Mouse (Mus musculus): ENCODE results near the gene Tas2r138. TPM values are rescaled to one million over a fixed set of nuclear protein-coding genes. Genes with fewer than 3 reads are reported as not detected.
"Not testable (repeated sequence)": the region's sequence is repeated elsewhere in the genome, so short reads cannot be mapped to it uniquely, and the experiment has no call there.

Gene Tas2r138
- polyA plus RNA-seq, 1 experiment from 2014 or later = not detected

- ATAC-seq (replicated peaks; ENCODE audit: low FRiP score, low TSS enrichment, low read depth) = no peak
- H3K4me2 ChIP-seq (ENCODE audit: low read length) = no peak within 1 kb of the TSS
- no peak within 1 kb of the TSS for H3K9ac ChIP-seq (ENCODE audit: low read length)
- DNase-seq (ENCODE audit: low spot score) = no peak
- no peaks in the 10 kb centered on the region for H3K36me3 ChIP-seq (ENCODE audit: control insufficient read depth, insufficient read depth, low read length)
- H3K9me3 ChIP-seq (ENCODE audit: control insufficient read depth, low read length) = no peaks in the 10 kb centered on the region
- WGBS = 77% methylated on average over 8 of the region's 8 CpGs
- no peaks in the 10 kb centered on the region for H3K4me1 ChIP-seq (replicated peaks; ENCODE audit: control insufficient read depth, insufficient read depth, low read length)
- H3K4me3 ChIP-seq (ENCODE audit: low read depth, low read length) = no peak within 1 kb of the TSS
- no peaks in the 10 kb centered on the region for H3K27me3 ChIP-seq (replicated peaks; ENCODE audit: control insufficient read depth, insufficient read depth, low read length)
- no peak within 1 kb of the TSS for H3K27ac ChIP-seq (ENCODE audit: low read depth)
Measured at GRCm38 (mm10) chr6:40628406-40629000, 15.4 kb upstream of the Tas2r138 start, which contains the start of gene Mgam. Gene Mgam (plus strand): TSS chr6:40628831.

DNA sequence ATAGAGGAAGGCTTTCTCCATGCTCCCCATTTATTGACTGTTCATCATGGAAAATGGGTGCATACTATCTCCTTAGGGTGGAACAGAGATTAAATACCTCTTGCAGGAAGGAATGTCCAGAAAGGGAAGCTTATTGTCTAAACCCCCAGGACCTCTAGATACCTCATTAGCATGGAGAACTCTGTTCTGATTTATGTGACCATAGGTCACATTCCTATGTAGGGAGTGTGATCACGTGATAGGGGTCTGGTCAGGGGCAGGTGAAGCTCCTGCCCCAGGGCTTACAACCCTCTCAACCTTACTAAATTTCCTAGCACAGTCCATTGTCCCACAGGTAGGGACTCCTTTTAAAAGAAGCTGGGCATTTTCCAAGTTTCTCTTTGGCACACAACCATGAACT, 13.0 kb upstream of the Tas2r138 start:
- no peaks in the 10 kb centered on the region for H3K27me3 ChIP-seq (replicated peaks; ENCODE audit: control insufficient read depth, insufficient read depth, low read length)
- H3K4me1 ChIP-seq (replicated peaks; ENCODE audit: control insufficient read depth, insufficient read depth, low read length) = no peaks in the 10 kb centered on the region
- DNase-seq (ENCODE audit: low spot score) (no peak), ATAC-seq (replicated peaks; ENCODE audit: low FRiP score, low TSS enrichment, low read depth) (no peak)
- no peak overlapping the region for H3K9ac ChIP-seq (ENCODE audit: low read length)
- WGBS = 45% methylated on average over 1 of the region's 1 CpGs
- H3K27ac ChIP-seq (ENCODE audit: low read depth) = no peak overlapping the region
- H3K4me2 ChIP-seq (ENCODE audit: low read length) = no peak overlapping the region
- no peak overlapping the region for H3K4me3 ChIP-seq (ENCODE audit: low read depth, low read length)
- no peaks in the 10 kb centered on the region for H3K36me3 ChIP-seq (ENCODE audit: control insufficient read depth, insufficient read depth, low read length)
- H3K9me3 ChIP-seq (ENCODE audit: control insufficient read depth, low read length) = no peaks in the 10 kb centered on the region

GRCm38 (mm10) chr6:40617965-40618364, 4.9 kb upstream of the Tas2r138 start:
- peak; percentile 83 for DNase-seq (ENCODE audit: low spot score)
- 0 out of 2 replicates have a peak, but pooled peaks have one; percentile 72 for ATAC-seq (replicated peaks; ENCODE audit: low FRiP score, low TSS enrichment, low read depth)
- no peak overlapping the region for H3K9ac ChIP-seq (ENCODE audit: low read length)

DNA sequence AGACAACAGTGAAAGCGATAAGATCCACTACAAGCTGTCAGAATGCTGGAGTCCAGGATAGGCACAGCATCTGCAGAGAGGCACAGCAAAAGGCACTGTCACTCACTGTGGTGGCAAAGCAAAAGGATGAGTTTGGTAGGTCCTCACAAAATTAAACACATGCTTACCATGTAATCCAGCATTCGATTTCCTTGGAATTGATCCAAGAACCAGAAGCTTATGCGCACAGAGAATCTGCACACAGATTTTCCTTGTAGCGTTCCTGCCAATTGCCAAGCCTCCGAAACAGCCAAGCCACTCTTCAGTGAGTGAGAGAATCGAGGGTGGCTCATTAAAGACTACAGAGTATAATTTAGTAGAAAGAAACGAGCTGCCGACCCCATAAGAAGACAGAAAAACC, 2.9 kb downstream of the Tas2r138 start:
- H3K9ac ChIP-seq (ENCODE audit: low read length) = no peak overlapping the region
- H3K4me1 ChIP-seq (replicated peaks; ENCODE audit: control insufficient read depth, insufficient read depth, low read length) = no peaks in the 10 kb centered on the region
- no peaks in the 10 kb centered on the region for H3K36me3 ChIP-seq (ENCODE audit: control insufficient read depth, insufficient read depth, low read length)
- no peak overlapping the region for H3K27ac ChIP-seq (ENCODE audit: low read depth)
- DNase-seq (ENCODE audit: low spot score) = no peak
- H3K9me3 ChIP-seq (ENCODE audit: control insufficient read depth, low read length) = no peaks in the 10 kb centered on the region
- H3K4me3 ChIP-seq (ENCODE audit: low read depth, low read length) = no peak overlapping the region
- WGBS = 83% methylated on average over 8 of the region's 8 CpGs
- no peaks in the 10 kb centered on the region for H3K27me3 ChIP-seq (replicated peaks; ENCODE audit: control insufficient read depth, insufficient read depth, low read length)
- H3K4me2 ChIP-seq (ENCODE audit: low read length) = no peak overlapping the region
- no peak for ATAC-seq (replicated peaks; ENCODE audit: low FRiP score, low TSS enrichment, low read depth)

More at GRCm38 (mm10) chr6:40617965-40618364, 4.9 kb upstream of the Tas2r138 start:
- Histone ChIP-seq H3K27me3 (replicated peaks; ENCODE audit: control insufficient read depth, insufficient read depth, low read length) (no peaks in the 10 kb centered on the region), H3K9me3 (ENCODE audit: control insufficient read depth, low read length) (no peaks in the 10 kb centered on the region), H3K36me3 (ENCODE audit: control insufficient read depth, insufficient read depth, low read length) (no peaks in the 10 kb centered on the region), H3K4me3 (ENCODE audit: low read depth, low read length) (no peak overlapping the region), H3K4me2 (ENCODE audit: low read length) (no peak overlapping the region), H3K27ac (ENCODE audit: low read depth) (no peak overlapping the region), H3K4me1 (replicated peaks; ENCODE audit: control insufficient read depth, insufficient read depth, low read length) (no peaks in the 10 kb centered on the region)
- 16% methylated on average over 2 of the region's 2 CpGs for WGBS

DNA sequence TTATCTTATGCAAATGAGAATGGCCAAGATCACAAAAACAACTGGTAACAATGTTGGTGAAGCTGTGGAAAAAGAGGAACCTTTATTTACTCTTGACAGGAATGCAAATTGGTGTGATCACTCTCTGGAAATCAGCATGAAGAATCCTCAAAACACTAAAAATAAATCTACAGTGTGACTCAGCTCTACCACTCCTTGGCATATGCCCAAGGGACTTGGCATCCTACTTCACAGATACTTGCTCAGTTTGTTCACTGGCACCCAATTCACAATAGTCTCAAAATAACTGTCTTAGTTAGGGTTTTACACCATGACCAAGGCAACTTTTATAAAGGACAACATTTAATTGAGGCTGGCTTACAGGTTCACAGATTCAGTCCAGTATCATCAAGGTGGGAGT, 5.7 kb downstream of the Tas2r138 start:
- Histone ChIP-seq H3K36me3 (ENCODE audit: control insufficient read depth, insufficient read depth, low read length) (no peaks in the 10 kb centered on the region), H3K9me3 (ENCODE audit: control insufficient read depth, low read length) (no peaks in the 10 kb centered on the region), H3K4me3 (ENCODE audit: low read depth, low read length) (no peak overlapping the region), H3K4me1 (replicated peaks; ENCODE audit: control insufficient read depth, insufficient read depth, low read length) (no peaks in the 10 kb centered on the region), H3K27ac (ENCODE audit: low read depth) (no peak overlapping the region), H3K27me3 (replicated peaks; ENCODE audit: control insufficient read depth, insufficient read depth, low read length) (no peaks in the 10 kb centered on the region), H3K4me2 (ENCODE audit: low read length) (no peak overlapping the region), H3K9ac (ENCODE audit: low read length) (no peak overlapping the region)
- DNase-seq (ENCODE audit: low spot score) (no peak), ATAC-seq (replicated peaks; ENCODE audit: low FRiP score, low TSS enrichment, low read depth) (no peak)

GRCm38 (mm10) chr6:40598546-40598945, 14.6 kb downstream of the Tas2r138 start:
- H3K9ac ChIP-seq (ENCODE audit: low read length); ATAC-seq (replicated peaks; ENCODE audit: low FRiP score, low TSS enrichment, low read depth); H3K36me3 ChIP-seq (ENCODE audit: control insufficient read depth, insufficient read depth, low read length); H3K4me2 ChIP-seq (ENCODE audit: low read length); H3K27me3 ChIP-seq (replicated peaks; ENCODE audit: control insufficient read depth, insufficient read depth, low read length); DNase-seq (ENCODE audit: low spot score); H3K27ac ChIP-seq (ENCODE audit: low read depth); H3K9me3 ChIP-seq (ENCODE audit: control insufficient read depth, low read length); H3K4me1 ChIP-seq (replicated peaks; ENCODE audit: control insufficient read depth, insufficient read depth, low read length); H3K4me3 ChIP-seq (ENCODE audit: low read depth, low read length): not testable (repeated sequence)
- 33% methylated on average over 4 of the region's 4 CpGs for WGBS

DNA sequence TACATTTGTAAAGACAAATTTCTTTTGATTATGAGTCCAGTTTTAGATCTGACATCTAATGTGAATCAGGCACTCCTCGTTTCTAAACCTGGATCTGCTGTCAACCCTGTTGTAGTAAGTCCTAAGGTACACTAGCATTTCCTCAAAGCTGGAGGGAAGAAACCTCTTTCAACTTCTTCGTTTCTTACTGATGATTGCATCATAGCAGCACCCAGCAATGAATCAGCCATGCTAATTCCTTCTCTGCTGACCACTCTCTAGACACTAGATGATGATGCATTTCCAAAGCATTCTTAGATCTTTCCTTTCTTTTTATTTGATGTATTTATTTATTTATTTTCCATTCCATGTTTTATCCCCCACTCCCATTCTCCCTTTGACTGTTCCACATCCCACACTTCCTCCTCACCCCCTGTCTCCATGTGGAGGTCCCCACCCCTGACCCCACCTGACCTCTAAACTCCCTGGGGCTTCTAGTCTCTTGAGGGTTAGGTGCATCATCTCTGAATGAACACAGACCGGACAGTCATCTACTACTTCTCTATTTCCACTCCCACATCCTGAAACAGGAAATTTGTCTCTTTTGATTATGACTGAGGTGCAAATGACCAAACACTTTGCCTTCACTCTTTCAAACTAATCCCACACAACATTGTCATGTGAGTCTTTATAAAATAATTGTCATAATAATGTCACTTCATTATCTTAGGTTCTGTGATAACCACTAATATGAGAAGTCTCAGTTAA, 18.1 kb downstream of the Tas2r138 start:
- 71% methylated on average over 3 of the region's 3 CpGs for WGBS

DNA sequence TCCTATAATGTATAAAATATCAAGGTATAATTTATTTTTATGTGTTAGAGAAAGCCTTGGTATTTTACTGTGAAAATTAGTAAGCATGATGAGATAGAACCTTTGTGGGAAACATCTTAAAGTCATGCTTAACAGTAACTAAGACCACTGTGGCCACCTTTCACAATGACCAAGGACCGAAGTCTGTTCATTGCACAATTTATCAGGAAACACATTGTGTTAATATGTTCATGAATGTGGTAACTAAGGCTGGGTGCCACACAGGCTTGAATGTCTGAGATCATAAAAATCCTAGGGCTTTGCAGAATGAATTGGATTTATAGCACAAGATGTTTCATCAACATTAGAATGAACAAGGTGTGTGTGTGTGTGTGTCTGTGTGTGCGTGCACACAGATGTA, 24.8 kb downstream of the Tas2r138 start:
- 90% methylated on average over 2 of the region's 2 CpGs for WGBS
- DNase-seq (ENCODE audit: low spot score) (no peak), ATAC-seq (replicated peaks; ENCODE audit: low FRiP score, low TSS enrichment, low read depth) (no peak)
- no peak overlapping the region for H3K9ac ChIP-seq (ENCODE audit: low read length)
- no peak overlapping the region for H3K4me2 ChIP-seq (ENCODE audit: low read length)
- H3K36me3 ChIP-seq (ENCODE audit: control insufficient read depth, insufficient read depth, low read length) = no peaks in the 10 kb centered on the region
- H3K27me3 ChIP-seq (replicated peaks; ENCODE audit: control insufficient read depth, insufficient read depth, low read length) = no peaks in the 10 kb centered on the region
- no peak overlapping the region for H3K27ac ChIP-seq (ENCODE audit: low read depth)
- H3K4me3 ChIP-seq (ENCODE audit: low read depth, low read length) = no peak overlapping the region
- no peaks in the 10 kb centered on the region for H3K9me3 ChIP-seq (ENCODE audit: control insufficient read depth, low read length)
- no peaks in the 10 kb centered on the region for H3K4me1 ChIP-seq (replicated peaks; ENCODE audit: control insufficient read depth, insufficient read depth, low read length)

More for the DNA sequence above, 18.1 kb downstream of the Tas2r138 start:
- Histone ChIP-seq H3K36me3 (ENCODE audit: control insufficient read depth, insufficient read depth, low read length) (no peaks in the 10 kb centered on the region), H3K9me3 (ENCODE audit: control insufficient read depth, low read length) (no peaks in the 10 kb centered on the region), H3K27ac (ENCODE audit: low read depth) (no peak overlapping the region), H3K9ac (ENCODE audit: low read length) (no peak overlapping the region), H3K27me3 (replicated peaks; ENCODE audit: control insufficient read depth, insufficient read depth, low read length) (no peaks in the 10 kb centered on the region), H3K4me1 (replicated peaks; ENCODE audit: control insufficient read depth, insufficient read depth, low read length) (no peaks in the 10 kb centered on the region), H3K4me3 (ENCODE audit: low read depth, low read length) (no peak overlapping the region), H3K4me2 (ENCODE audit: low read length) (no peak overlapping the region)
- no peak for ATAC-seq (replicated peaks; ENCODE audit: low FRiP score, low TSS enrichment, low read depth)
- no peak for DNase-seq (ENCODE audit: low spot score)

DNA sequence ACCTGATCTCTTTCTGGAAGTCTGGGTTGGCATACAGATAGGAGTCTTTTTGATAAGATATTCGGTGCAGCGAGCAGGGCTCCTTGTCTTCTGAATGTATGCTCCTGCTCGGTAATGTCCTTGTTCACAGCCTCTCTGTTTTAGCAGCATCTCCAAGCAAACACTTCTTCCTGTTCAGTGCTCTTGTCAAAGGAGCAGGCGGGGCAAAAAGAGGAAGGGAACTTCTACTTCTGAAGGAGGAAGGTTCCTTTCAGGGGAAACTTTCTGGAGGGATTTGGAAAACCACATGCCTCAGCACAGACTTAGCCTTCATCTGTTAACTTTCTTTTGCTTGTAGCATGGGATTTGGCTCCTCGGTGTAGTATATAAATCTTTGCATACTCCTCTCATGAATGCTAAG, 27.5 kb downstream of the Tas2r138 start, which contains the start of gene Clec5a:
TSS of gene Clec5a (minus strand) at position 177 of the 400 bp plus-strand sequence.
- Histone ChIP-seq H3K36me3 (ENCODE audit: control insufficient read depth, insufficient read depth, low read length) (no peaks in the 10 kb centered on the region), H3K9me3 (ENCODE audit: control insufficient read depth, low read length) (no peaks in the 10 kb centered on the region), H3K27ac (ENCODE audit: low read depth) (no peak within 1 kb of the TSS), H3K4me2 (ENCODE audit: low read length) (no peak within 1 kb of the TSS), H3K4me1 (replicated peaks; ENCODE audit: control insufficient read depth, insufficient read depth, low read length) (no peaks in the 10 kb centered on the region), H3K4me3 (ENCODE audit: low read depth, low read length) (no peak within 1 kb of the TSS), H3K27me3 (replicated peaks; ENCODE audit: control insufficient read depth, insufficient read depth, low read length) (no peaks in the 10 kb centered on the region), H3K9ac (ENCODE audit: low read length) (no peak within 1 kb of the TSS)
- WGBS = 78% methylated on average over 5 of the region's 5 CpGs
- DNase-seq (ENCODE audit: low spot score) (no peak), ATAC-seq (replicated peaks; ENCODE audit: low FRiP score, low TSS enrichment, low read depth) (no peak)
